ENCODE assay signal across 15 mouse cellular contexts in the genomic region with DNA sequence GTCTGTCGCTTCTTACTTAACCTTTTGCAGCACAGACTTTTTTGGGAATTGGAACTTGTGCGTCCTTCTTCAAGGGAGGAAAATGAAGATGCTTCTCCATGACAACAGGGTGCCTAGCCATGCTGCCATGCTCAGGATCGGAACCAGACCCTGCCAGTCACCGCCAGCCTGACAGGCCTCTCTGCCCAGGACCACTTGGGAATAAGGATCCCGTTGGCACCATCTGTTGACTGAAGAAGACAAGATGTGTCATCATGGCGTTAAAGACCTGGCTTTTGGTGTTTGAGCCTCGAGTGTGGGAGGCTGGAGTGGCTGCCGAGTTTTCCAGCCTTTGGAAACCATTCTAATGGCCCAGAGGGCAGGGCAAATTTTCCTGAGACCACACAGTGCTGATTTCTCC. TPM values are rescaled to one million over a fixed set of nuclear protein-coding genes. Genes with fewer than 3 reads are reported as not detected.
"Had no signal": no experiment of that assay in that cellular context is flagged by ENCODE, and none has a peak within 500 bp of the region (broad histone marks: within the 10 kb centered on the region; RNA-seq: fewer than 3 reads in every experiment).

No protein-coding gene starts in this region.

- H3K4me1 ChIP-seq: midbrain, embryonic 15.5 days had no signal

- DNase-seq: liver, postnatal 0 days; lung, adult 2 months; right cerebral cortex, postnatal 14 days; thymus, adult 2 months; thymus, postnatal 25 days; thymus, postnatal 4 days had no signal

- ATAC-seq: liver, postnatal 0 days; midbrain, embryonic 15.5 days had no signal

- H3K27me3 ChIP-seq: lung, embryonic 15.5 days; midbrain, embryonic 12.5 days; midbrain, embryonic 15.5 days; neural tube, embryonic 12.5 days; stomach, embryonic 15.5 days had no signal

- H3K9me3 ChIP-seq: lung, embryonic 15.5 days; midbrain, embryonic 12.5 days; midbrain, embryonic 15.5 days; neural tube, embryonic 12.5 days; stomach, embryonic 15.5 days had no signal

- H3K27ac ChIP-seq: lung, embryonic 15.5 days; macrophage; midbrain, embryonic 12.5 days; midbrain, embryonic 15.5 days; neural tube, embryonic 12.5 days; stomach, embryonic 15.5 days; stomach, postnatal 0 days had no signal

- H3K36me3 ChIP-seq: lung, embryonic 15.5 days; midbrain, embryonic 12.5 days; midbrain, embryonic 15.5 days; neural tube, embryonic 12.5 days; stomach, embryonic 15.5 days had no signal

- H3K4me3 ChIP-seq: lung, embryonic 15.5 days; megakaryocyte, embryonic 14.5 days; midbrain, embryonic 12.5 days; midbrain, embryonic 15.5 days; neural tube, embryonic 12.5 days; stomach, embryonic 15.5 days had no signal

- H3K4me2 ChIP-seq: lung, embryonic 15.5 days; midbrain, embryonic 12.5 days; midbrain, embryonic 15.5 days; neural tube, embryonic 12.5 days; stomach, embryonic 15.5 days had no signal

- H3K9ac ChIP-seq: liver, postnatal 0 days; lung, embryonic 15.5 days; midbrain, embryonic 12.5 days; midbrain, embryonic 15.5 days; neural tube, embryonic 12.5 days; stomach, embryonic 15.5 days had no signal

RNA-seq across cellular contexts. Expression of a gene that starts 45.4 kb away (rescaled TPM):
- total RNA-seq: monocyte, adult 5-6 weeks had no signal
